Mouse (Mus musculus) erythroblast, embryonic 14.5 days (primary cell): ENCODE data around the gene Chka.

Experiments used
- GATA1 ChIP-seq: IDR thresholded peaks from 2 replicates; pipeline ENCODE4 v1.6.1; 2012; ENCODE audit warnings: low read length, inconsistent platforms, mixed read lengths
- TAL1 ChIP-seq: IDR thresholded peaks from 3 replicates; pipeline ENCODE4 v1.6.1; 2012; ENCODE audit warnings: low read length, inconsistent platforms, mixed read lengths

DNA sequence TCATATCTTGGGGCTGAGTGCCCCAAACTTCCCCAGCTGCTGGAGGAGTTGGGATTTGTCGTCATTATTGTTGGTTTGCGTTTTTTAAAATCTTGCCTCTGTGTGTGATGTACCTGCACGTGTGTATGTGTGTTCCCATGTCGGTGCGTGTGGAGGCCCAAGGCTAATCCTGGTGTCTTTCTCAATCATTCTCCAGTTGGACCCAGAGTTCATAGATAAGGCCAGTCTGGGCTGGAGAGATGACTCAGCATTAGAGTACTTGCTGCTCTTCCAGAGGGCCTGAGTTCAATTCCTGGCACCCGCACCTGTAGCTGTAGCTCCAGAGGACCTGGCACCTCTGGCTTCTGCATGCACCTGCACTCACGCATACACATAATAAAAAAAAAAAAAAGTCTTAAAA is 73.3 kb downstream of the Chka start:
- TF ChIP-seq GATA1 (no peak), TAL1 (no peak)
